In genomic region chr8:126387566-126387965, GRCm38 (mm10) we compare ENCODE assay signal across 20 mouse cellular contexts. TPM values are rescaled to one million over a fixed set of nuclear protein-coding genes. Genes with fewer than 3 reads are reported as not detected.
DNase-seq lines count a peak whose midpoint lies in the region; ATAC-seq and TF ChIP-seq lines count a peak whose summit lies in the region.
"Had no signal": no experiment of that assay in that cellular context is flagged by ENCODE, and none has a peak within 500 bp of the region (broad histone marks: within the 10 kb centered on the region; RNA-seq: fewer than 3 reads in every experiment).

No protein-coding gene starts in this region.

- in situ Hi-C loops in ES-E14 (cut with MboI; ENCODE audit: low sequenced_read_pairs in 2 of 2, unreplicated experiment in 2 of 2) = no loop called here

- no peaks in the 10 kb centered on the region for H3K4me1 ChIP-seq in liver, postnatal 0 days (ENCODE audit: insufficient read depth)
- H3K4me1 ChIP-seq in liver, embryonic 12.5 days = no peaks in the 10 kb centered on the region
- 0 out of 4 replicates have a peak, but pooled peaks cover 0 to under 1% of the 10 kb centered on the region in 2 experiments for H3K4me1 ChIP-seq in ES-E14 (ENCODE audit: control insufficient read depth in 2 of 2, insufficient read depth in 2 of 2, low read length in 2 of 2, poor library complexity in 1 of 2)
- H3K4me1 ChIP-seq: heart, embryonic 15.5 days; liver, embryonic 15.5 days; midbrain, embryonic 13.5 days had no signal

- no peaks in the 10 kb centered on the region for H3K27me3 ChIP-seq in liver, postnatal 0 days (ENCODE audit: insufficient read depth, low read length)
- 0 out of 2 replicates have a peak, but pooled peaks cover 4% of the 10 kb centered on the region for H3K27me3 ChIP-seq in liver, embryonic 12.5 days (replicated peaks)
- H3K27me3 ChIP-seq: heart, embryonic 15.5 days; liver, embryonic 15.5 days; midbrain, embryonic 13.5 days had no signal

- H3K9me3 ChIP-seq in liver, postnatal 0 days (ENCODE audit: low read length) = no peaks in the 10 kb centered on the region
- no peaks in the 10 kb centered on the region for H3K9me3 ChIP-seq in liver, embryonic 12.5 days (replicated peaks)
- H3K9me3 ChIP-seq in ES-E14 (ENCODE audit: control insufficient read depth, insufficient read depth, low read depth, low read length) = no peaks in the 10 kb centered on the region
- H3K9me3 ChIP-seq: heart, embryonic 15.5 days; limb, embryonic 13.5 days; liver, embryonic 15.5 days; midbrain, embryonic 13.5 days had no signal

- no peak for TF ChIP-seq CTCF in liver, postnatal 0 days (IDR thresholded peaks at IDR 0.05; ENCODE audit: low read depth)

- peak; percentile 41 for DNase-seq in liver, postnatal 0 days
- DNase-seq in 3134 (ENCODE audit: extremely low read depth, insufficient read length, low spot score) (peak; percentile 11), ES-E14 (ENCODE audit: low read depth, low spot score) (peak; percentile 34)
- DNase-seq in heart, postnatal 36 days = no peak
- no peak for DNase-seq in Muller cell, postnatal 12 days (ENCODE audit: inconsistent ontology term)
- DNase-seq in gastrocnemius, postnatal 4 days (ENCODE audit: low spot score in 2 of 2) = no peak
- DNase-seq: adrenal gland, postnatal 25 days; cerebellum, adult 9-10 months; heart, adult 2 months; lung, postnatal 4 days; thymus, postnatal 14 days had no signal

- intact Hi-C loops in heart, postnatal 36 days (cut with DNase I) = loop anchor here (10.0 kb wide), 1 partner anchor 433 kb away; no protein-coding TSS in a partner anchor

- WGBS in liver, postnatal 0 days (ENCODE audit: insufficient replicate concordance) = 82% methylated on average over 4 of the region's 4 CpGs
- WGBS in liver, embryonic 12.5 days (ENCODE audit: insufficient replicate concordance) = 71% methylated on average over 4 of the region's 4 CpGs

- H3K4me3 ChIP-seq in liver, postnatal 0 days (ENCODE audit: low read depth, low read length) = no peak overlapping the region
- no peak overlapping the region for H3K4me3 ChIP-seq in liver, embryonic 12.5 days
- H3K4me3 ChIP-seq in ES-E14 (ENCODE audit: insufficient read depth in 1 of 2, low read depth in 1 of 2, low read length in 2 of 2, poor library complexity in 1 of 2, severe bottlenecking in 1 of 2) = no peak overlapping the region; a peak in 1 of 4 replicates
- H3K4me3 ChIP-seq: heart, adult 2 months; heart, embryonic 15.5 days; limb, embryonic 13.5 days; liver, embryonic 15.5 days; midbrain, embryonic 13.5 days had no signal

- H3K4me2 ChIP-seq in liver, postnatal 0 days (ENCODE audit: low read depth, low read length) = no peak overlapping the region
- H3K4me2 ChIP-seq in liver, embryonic 12.5 days = no peak overlapping the region
- H3K4me2 ChIP-seq: heart, embryonic 15.5 days; limb, embryonic 13.5 days; liver, embryonic 15.5 days; midbrain, embryonic 13.5 days had no signal

- ATAC-seq in liver, postnatal 0 days = peak; percentile 31; the same call in 1 of the 2 replicates
- ATAC-seq in liver, embryonic 12.5 days = no peak
- peak; percentile 95 for ATAC-seq in granulocyte monocyte progenitor cell, adult 5-6 weeks (replicated peaks; ENCODE audit: poor library complexity, severe bottlenecking)
- ATAC-seq: activated CD4-positive, CD25-positive, alpha-beta regulatory T cell, adult 4 months; intestine, embryonic 16.5 days; midbrain, embryonic 13.5 days had no signal

- H3K36me3 ChIP-seq in liver, postnatal 0 days (replicated peaks; ENCODE audit: insufficient read depth, low read length) = no peaks in the 10 kb centered on the region
- H3K36me3 ChIP-seq in liver, embryonic 12.5 days = no peaks in the 10 kb centered on the region
- H3K36me3 ChIP-seq in ES-E14 (ENCODE audit: control insufficient read depth, insufficient read depth, low read length, poor library complexity, severe bottlenecking) = no peaks in the 10 kb centered on the region
- H3K36me3 ChIP-seq: heart, embryonic 15.5 days; limb, embryonic 13.5 days; liver, embryonic 15.5 days; midbrain, embryonic 13.5 days had no signal

- H3K27ac ChIP-seq in liver, postnatal 0 days (ENCODE audit: low read depth) = no peak overlapping the region
- no peak overlapping the region for H3K27ac ChIP-seq in liver, embryonic 12.5 days
- no peak overlapping the region for H3K27ac ChIP-seq in ES-E14 (ENCODE audit: insufficient read depth, low read depth, low read length, poor library complexity, severe bottlenecking)
- H3K27ac ChIP-seq: heart, adult 2 months; heart, embryonic 15.5 days; kidney, postnatal 0 days; limb, embryonic 13.5 days; liver, embryonic 15.5 days; midbrain, embryonic 13.5 days had no signal

- TF ChIP-seq EP300 in liver, postnatal 0 days (IDR thresholded peaks at IDR 0.05; ENCODE audit: low read depth) = no peak

- H3K9ac ChIP-seq in liver, postnatal 0 days (replicated peaks) = no peak overlapping the region
- H3K9ac ChIP-seq in liver, embryonic 12.5 days = no peak overlapping the region
- H3K9ac ChIP-seq in ES-E14 (ENCODE audit: insufficient read depth, low read depth, low read length, poor library complexity, severe bottlenecking) = no peak overlapping the region
- H3K9ac ChIP-seq: heart, embryonic 15.5 days; limb, embryonic 13.5 days; liver, embryonic 15.5 days; midbrain, embryonic 13.5 days had no signal

TF ChIP-seq in ES-E14, 5 proteins besides CTCF, POLR2A, EP300 and RAD21:
- TF ChIP-seq ZNF384 (IDR thresholded peaks at IDR 0.05; ENCODE audit: low read depth, low read length) (no peak), ZC3H11A (IDR thresholded peaks at IDR 0.05; ENCODE audit: borderline replicate concordance, low read depth, low read length) (no peak), MAFK (IDR thresholded peaks at IDR 0.05; ENCODE audit: insufficient read depth, low read depth, low read length) (no peak), HCFC1 (IDR thresholded peaks at IDR 0.05; ENCODE audit: borderline replicate concordance, insufficient read depth, low read length) (no peak), CHD2 (IDR thresholded peaks at IDR 0.05; ENCODE audit: low read depth, low read length) (no peak)

RNA-seq across cellular contexts. Expression of gene Coa6, which starts 34.7 kb away (rescaled TPM):
- polyA plus RNA-seq in liver, postnatal 0 days (2015; fragmentation: Nextera tagmentation; extraction: Ambion mirVana) = 81.0 and 97.6 TPM in 2 replicates
- 39.6 and 42.7 TPM in 2 replicates for polyA plus RNA-seq in liver, embryonic 12.5 days (2016; fragmentation: Nextera tagmentation; extraction: Ambion mirVana)
- total RNA-seq in ES-E14 (2012; rRNA removed) = 26.0 and 34.9 TPM in 2 replicates
- total RNA-seq in granulocyte monocyte progenitor cell, adult 5-6 weeks (2014; fragmentation: Nextera tagmentation) = 11.3 and 26.6 TPM in 2 replicates
- 49.5 and 52.8 TPM in 2 replicates for total RNA-seq in granulocyte monocyte progenitor cell, adult 5-6 weeks (2017)
- total RNA-seq in heart, postnatal 36 days (2021) = 10 to 100 TPM; 21.7 to 24.6 TPM
- total RNA-seq in gastrocnemius, postnatal 4 days (2021) = 10 to 100 TPM; 18.5 to 19.0 TPM

Comparison
In these comparisons a context has a peak if more than half of its experiments do, and no peak if none do; other contexts are left out.
1. DNase-seq: peak in liver, postnatal 0 days (single experiment), 3134 (single experiment) and ES-E14 (single experiment); none in heart, postnatal 36 days (0 of 2), Muller cell, postnatal 12 days (single experiment) and gastrocnemius, postnatal 4 days (0 of 2).